Mouse (Mus musculus) left cerebral cortex, adult 2 months (tissue): ENCODE measurements at regions not wholly inside any gene's neighbourhood (a gene's known extent, or its start where the extent isn't known, plus 50 kb on each side); places are given as distances from the start of the nearest gene placed in this dataset.

Experiments used
- DNase-seq, 2 experiments: peaks; one replicate each; pipeline ENCODE4 v3.0.0; 2021 to 2022; ENCODE audit warnings: low spot score in 2 of 2, mixed read lengths in 1 of 2; ENCODE audit errors: extremely low spot score in 1 of 2
- H3K27ac ChIP-seq: fragments of 200-600 bp; 2 replicates; pipeline ENCODE4 v1.8.1; 2022
- H3K4me3 ChIP-seq: fragments of 200-600 bp; 2 replicates; pipeline ENCODE4 v1.8.1; 2022
- CTCF ChIP-seq: fragments of 200-600 bp; IDR thresholded peaks from 2 replicates; pipeline ENCODE4 v1.8.1; 2022; ENCODE audit warnings: antibody characterized with exemption, mild to moderate bottlenecking, moderate library complexity
- intact Hi-C: fragments of 180-260 bp; cut with DNase I; formaldehyde crosslinking; loops from one replicate; pipeline ENCODE4 v1.15.1; 2025

DNA sequence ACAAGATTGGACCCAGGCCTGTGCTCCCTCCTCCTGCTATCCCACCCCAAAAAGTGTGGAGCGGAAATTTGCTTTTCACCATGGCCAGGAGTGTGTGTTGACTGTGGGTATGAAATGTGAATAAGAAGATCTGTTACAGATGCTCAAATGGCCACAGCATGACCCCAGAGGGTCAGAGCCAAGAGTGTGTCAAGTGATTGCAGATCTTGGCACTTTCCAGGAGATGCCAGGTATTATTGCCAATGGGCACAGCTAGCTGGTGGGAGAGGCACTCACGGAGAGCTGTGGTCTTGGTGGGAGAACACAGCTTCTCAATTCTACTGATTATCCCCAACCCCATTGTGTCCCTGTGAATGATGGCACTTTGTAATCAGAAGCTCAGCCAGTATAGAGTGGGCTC is 62.7 kb downstream of the Smim20 start:
- no peak for DNase-seq
- TF ChIP-seq CTCF, result no peak
- intact Hi-C loops, result no loop called here
- no peak overlapping the region for H3K27ac ChIP-seq
- H3K4me3 ChIP-seq, result no peak overlapping the region

DNA sequence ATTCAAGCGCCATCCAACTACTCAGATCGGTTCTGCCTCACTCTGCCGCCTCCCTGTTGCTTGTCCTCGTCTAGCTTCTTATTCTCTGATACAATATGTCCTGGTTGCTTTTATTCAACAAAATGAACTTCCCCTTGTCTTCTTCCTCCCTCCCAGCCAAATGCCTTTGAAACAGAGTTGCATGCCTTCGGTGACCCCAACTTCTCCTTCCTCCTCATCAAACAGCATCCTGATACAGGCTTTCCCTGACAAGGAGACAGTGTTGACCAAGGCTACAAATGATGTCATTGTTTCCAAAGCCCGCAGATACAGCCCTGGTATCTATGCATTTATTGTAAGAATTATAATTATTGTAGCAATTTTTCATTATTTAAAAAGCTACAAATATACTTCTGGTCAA is 69.8 kb downstream of the Smim20 start:
- intact Hi-C loops, result no loop called here
- Histone ChIP-seq H3K4me3 (no peak overlapping the region), H3K27ac (no peak overlapping the region)
- no peak for DNase-seq
- TF ChIP-seq CTCF, result no peak

DNA sequence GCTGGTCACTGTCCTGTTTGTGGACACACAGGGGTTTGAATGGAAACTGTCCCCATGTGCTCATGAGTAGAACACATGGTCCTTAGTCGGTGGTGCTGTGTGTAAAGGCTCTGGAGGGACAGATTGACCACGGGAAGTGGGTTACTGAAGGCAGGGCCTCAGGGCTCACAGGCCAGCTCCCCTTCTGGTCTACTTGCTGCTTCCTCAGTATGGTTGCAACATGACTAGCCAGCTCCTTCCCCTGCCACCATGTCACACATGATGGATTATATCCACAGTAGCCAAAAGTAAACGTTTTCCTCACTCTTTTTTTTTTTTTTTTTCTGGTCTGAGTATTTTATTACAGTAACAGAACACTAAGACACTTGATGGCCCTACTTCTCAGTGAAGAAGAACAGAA is 70.9 kb downstream of the Smim20 start:
- H3K4me3 ChIP-seq, result no peak overlapping the region
- no peak overlapping the region for H3K27ac ChIP-seq
- no peak for TF ChIP-seq CTCF
- intact Hi-C loops, result no loop called here
- DNase-seq, result no peak

DNA sequence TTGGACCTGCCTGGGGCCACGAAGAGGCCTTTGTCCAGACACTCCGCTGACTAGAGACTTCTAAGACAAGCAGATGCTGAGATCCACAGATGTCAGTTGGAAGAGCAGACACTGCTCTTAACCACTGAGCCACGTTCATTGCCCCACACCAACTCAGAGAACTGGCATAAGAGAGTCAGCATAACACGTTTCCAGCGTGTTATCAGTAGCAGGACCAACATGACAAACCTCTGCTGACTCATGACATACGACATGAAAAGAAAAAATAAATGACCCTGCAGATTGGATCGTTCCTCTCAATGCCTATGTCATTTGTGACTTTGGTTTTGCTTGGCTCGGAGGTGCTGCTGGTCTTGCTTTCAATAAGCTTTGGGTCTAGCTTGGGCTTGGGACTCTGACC is 78.3 kb downstream of the Smim20 start:
- H3K27ac ChIP-seq, result no peak overlapping the region
- TF ChIP-seq CTCF, result no peak
- no peak overlapping the region for H3K4me3 ChIP-seq
- intact Hi-C loops, result no loop called here
- DNase-seq, result no peak

DNA sequence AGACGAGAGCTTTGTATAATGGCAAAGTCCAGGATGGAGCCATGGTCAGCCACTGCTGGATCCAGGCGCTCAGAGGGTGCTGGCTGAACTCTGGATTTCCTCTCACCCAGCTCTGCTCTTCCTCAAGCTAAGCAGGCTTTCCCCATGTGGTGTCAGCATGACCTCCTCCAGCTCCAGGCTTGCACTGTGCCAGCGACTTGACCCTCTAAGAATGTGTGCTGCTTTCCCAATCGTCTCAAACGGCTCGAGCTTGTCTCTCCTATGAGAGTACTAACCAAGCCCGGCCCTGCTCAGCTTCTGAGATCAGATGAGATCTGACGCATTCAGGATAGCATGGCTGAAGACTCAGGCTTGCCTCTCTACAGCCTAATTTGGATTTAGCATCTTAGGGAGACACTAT is 79.1 kb downstream of the Smim20 start:
- TF ChIP-seq CTCF, result no peak
- Histone ChIP-seq H3K4me3 (no peak overlapping the region), H3K27ac (no peak overlapping the region)
- intact Hi-C loops, result no loop called here
- DNase-seq, result no peak

DNA sequence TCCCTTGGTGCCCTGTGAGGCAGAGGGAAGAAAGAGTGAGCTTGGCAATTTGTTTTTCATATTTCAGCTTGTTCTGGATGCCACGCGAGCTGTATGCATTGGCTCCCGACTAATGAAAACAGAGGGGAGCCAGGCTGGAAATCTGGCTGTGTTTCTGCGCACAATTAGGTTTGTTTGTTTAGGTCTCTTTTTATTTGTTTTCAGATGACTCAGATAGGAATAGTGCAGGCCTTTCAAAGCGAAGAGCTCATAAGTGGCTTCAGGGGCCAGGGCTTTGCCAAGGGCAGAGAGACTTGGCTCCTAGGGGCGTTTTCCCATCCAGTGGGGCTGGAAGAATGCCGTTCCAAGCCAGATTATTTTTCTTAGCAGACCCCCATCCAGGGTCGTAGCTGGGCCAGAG is 79.9 kb downstream of the Smim20 start:
- H3K4me3 ChIP-seq, result no peak overlapping the region
- DNase-seq, result no peak
- no peak overlapping the region for H3K27ac ChIP-seq
- intact Hi-C loops, result no loop called here
- TF ChIP-seq CTCF, result no peak

DNA sequence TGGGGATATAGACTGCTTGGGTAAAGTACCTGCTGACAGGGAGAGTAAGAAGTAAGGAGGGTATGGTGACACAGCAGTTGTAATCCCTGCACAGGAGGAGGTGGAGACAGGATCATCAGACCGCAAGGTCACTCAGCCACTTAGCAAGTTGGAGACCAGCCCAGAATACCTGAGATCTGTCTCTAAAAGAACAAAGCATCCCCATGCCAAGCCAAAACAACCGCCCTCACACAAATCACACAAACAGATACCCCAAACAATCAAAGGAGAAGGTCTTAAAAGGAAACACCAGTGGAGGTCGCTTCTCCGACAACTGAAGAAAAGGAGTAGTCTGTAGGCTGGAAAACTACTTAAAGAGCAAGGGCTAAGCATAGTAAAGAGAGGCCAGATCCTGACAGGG is 86.0 kb downstream of the Smim20 start:
- no peak overlapping the region for H3K27ac ChIP-seq
- intact Hi-C loops, result loop anchor here (10.0 kb wide), 1 partner anchor 762 kb away; no protein-coding TSS in a partner anchor
- no peak overlapping the region for H3K4me3 ChIP-seq
- no peak for DNase-seq
- TF ChIP-seq CTCF, result no peak

DNA sequence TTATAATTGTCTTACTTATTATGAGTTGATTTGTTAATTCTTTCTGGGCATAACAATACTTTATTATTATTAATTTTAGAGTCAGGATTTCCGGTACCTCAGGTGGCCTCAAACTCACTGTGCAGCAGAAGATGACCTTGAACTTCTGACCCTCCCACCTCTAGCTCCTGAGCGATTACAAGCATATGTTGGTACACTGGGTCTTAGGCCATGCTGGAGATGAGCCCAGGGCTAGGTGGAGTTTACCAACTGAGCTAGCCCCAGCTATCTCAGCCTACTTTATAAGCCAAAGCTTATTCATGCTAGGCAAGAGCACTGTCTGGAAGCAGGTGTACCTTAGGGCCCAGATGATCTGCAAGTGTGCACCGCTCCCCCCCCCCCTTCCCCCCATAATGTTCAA is 87.4 kb downstream of the Smim20 start:
- no peak for DNase-seq
- no peak overlapping the region for H3K27ac ChIP-seq
- no peak for TF ChIP-seq CTCF
- intact Hi-C loops, result loop anchor here (2.0 to 10.0 kb wide), 3 partner anchors 27 to 761 kb away; no protein-coding TSS in a partner anchor
- H3K4me3 ChIP-seq, result no peak overlapping the region

DNA sequence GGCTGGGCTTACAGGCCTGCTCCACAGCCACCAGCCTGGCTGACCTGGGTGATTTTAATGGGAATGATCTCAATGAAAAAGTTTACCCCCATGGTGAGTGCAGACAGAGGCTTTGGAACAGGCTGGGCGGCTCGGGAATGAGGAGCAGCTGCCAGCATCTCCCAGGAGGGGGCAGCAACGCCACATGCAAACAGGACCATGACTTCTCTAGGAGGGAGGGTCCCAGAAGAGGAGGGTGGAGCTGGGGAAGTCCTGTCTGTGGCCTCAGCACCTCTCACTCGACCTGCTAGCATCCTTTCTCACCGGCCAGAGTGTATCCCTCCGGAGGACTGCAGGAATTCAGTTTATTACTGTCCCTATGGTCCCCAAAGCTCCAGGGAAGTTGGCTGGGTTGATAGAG is 88.2 kb downstream of the Smim20 start:
- peak; percentile 98 for TF ChIP-seq CTCF
- Histone ChIP-seq H3K27ac (no peak overlapping the region), H3K4me3 (no peak overlapping the region)
- intact Hi-C loops, result loop anchor here (1.0 to 10.0 kb wide), 5 partner anchors 28 to 760 kb away; no protein-coding TSS in a partner anchor
- DNase-seq, result peak; percentile 78 to 87

DNA sequence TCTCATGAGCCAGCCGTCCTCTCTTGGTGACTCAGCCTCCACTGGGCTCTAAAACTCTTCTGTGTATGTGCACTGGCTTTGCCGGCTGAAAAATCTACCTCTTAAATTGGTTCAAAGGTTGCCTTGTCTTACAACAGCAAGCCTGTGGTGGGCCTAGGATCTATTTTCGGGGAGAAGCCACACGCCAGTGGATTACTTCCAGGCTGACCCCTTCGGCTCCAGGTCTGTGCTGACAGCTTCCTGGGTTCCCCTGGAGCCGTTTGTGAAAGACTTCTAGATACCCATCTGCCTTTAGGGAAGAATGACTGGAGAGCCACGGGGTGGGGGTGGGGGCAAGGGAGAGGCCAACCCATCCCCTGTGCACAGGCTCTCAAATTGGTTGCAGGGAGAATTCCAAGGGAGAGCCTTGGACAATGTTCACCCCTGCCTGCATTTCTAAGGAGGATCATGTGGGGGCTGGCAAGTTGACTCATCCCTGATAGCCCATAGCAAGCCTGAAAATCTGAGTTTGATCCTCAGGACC is 90.3 kb downstream of the Smim20 start:
- Histone ChIP-seq H3K4me3 (no peak overlapping the region), H3K27ac (no peak overlapping the region)
- TF ChIP-seq CTCF, result no peak
- intact Hi-C loops, result loop anchor here (10.0 kb wide), 1 partner anchor 758 kb away; no protein-coding TSS in a partner anchor
- DNase-seq, result no peak

DNA sequence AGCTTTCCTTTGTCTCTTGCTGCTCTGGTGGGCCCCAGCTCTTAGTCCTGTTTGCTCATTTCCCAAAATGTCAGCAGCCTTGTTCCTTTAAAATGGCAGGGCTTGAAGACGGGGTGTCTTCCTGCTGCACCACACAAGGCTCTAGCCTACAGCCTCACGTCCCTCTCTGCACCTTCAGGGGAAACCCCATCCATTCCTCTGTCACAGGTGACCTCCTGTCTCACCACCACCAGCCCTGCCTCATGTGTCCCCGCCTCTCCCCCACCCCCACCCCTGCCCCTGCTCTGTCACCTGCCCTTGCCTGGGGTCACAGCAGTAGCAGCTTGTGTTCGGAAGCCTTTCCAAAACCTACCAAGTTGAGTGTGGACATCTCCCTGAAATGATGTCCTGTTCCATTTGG is 91.3 kb downstream of the Smim20 start:
- no peak for TF ChIP-seq CTCF
- intact Hi-C loops, result loop anchor here (10.0 kb wide), 1 partner anchor 757 kb away; no protein-coding TSS in a partner anchor
- Histone ChIP-seq H3K4me3 (no peak overlapping the region), H3K27ac (no peak overlapping the region)
- DNase-seq, result no peak

DNA sequence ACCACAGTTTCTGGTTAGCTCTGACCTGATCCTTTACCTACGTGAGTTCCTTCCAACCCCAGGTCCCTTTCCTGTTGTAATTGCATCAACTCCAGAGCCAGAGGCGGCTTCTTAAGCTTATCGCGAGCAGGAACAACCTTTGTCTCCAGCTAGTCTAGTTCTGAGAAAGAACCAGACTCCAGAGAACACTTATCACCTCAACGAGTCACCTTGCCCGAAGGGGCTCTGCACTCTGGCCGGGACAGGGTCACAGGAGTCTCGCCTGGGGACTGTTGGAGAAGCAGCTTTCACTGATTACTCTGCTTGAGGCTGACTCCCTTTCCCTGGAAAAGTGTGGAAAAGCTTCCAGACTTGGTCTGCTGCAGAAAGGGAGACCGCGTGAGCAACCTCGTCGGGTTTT is 93.0 kb downstream of the Smim20 start:
- Histone ChIP-seq H3K4me3 (no peak overlapping the region), H3K27ac (no peak overlapping the region)
- no peak for DNase-seq
- intact Hi-C loops, result loop anchor here (10.0 kb wide), 1 partner anchor 755 kb away; no protein-coding TSS in a partner anchor
- TF ChIP-seq CTCF, result no peak

DNA sequence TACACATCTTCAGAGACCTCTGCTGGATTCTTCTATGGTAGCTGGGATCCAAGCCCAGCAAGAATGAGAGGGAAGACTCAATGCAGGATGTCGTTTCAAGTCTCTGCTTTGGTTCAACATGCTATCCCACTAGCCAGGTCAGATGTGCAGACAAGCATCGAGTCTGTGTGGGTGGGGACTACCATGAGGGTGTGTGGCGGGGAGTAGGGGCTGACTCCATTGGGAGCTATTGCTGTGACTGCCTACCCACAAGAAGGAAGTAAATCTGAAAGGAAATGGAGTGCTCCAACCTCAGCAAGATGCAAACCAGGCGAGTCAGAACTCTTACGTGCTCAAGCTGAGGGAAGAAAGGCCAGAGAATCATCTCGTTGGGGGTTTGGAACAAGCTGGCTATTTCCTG is 94.4 kb downstream of the Smim20 start:
- TF ChIP-seq CTCF, result no peak
- H3K4me3 ChIP-seq, result no peak overlapping the region
- no peak for DNase-seq

More for the DNA sequence above, 94.4 kb downstream of the Smim20 start:
- intact Hi-C loops, result no loop called here
- H3K27ac ChIP-seq, result no peak overlapping the region
